Mouse (Mus musculus) liver, embryonic 11.5 days (tissue): ENCODE results near the gene Rasa3. TPM values are rescaled to one million over a fixed set of nuclear protein-coding genes. Genes with fewer than 3 reads are reported as not detected.

Source experiments
- ATAC-seq: fragments of 200-750 bp; cut with Nextera tagmentation; replicated peaks from 2 replicates; pipeline ENCODE4 v1.8.0; 2017; ENCODE audit warnings: moderate number of reproducible peaks, mild to moderate bottlenecking, moderate TSS enrichment, moderate library complexity; ENCODE audit not compliant: low FRiP score
- DNase-seq: peaks from one replicate; pipeline ENCODE4 v3.0.0-alpha.2; 2017; ENCODE audit warnings: low spot score
- H3K27ac ChIP-seq: fragments of 300-500 bp; sonication (generic); 2 replicates; pipeline ENCODE4 v1.5.1; 2014; ENCODE audit warnings: mild to moderate bottlenecking, low read depth, low read length, control low read depth
- H3K27me3 ChIP-seq: fragments of 300-500 bp; sonication (generic); replicated peaks from 2 replicates; pipeline ENCODE4 v1.6.1; 2014; ENCODE audit warnings: low read length, mixed read lengths; ENCODE audit not compliant: control insufficient read depth, insufficient read depth
- H3K36me3 ChIP-seq: fragments of 300-500 bp; sonication (generic); 2 replicates; pipeline ENCODE4 v1.6.1; 2014; ENCODE audit warnings: mild to moderate bottlenecking, low read length, moderate library complexity, mixed read lengths; ENCODE audit not compliant: control insufficient read depth, insufficient read depth
- H3K4me1 ChIP-seq: fragments of 300-500 bp; sonication (generic); replicated peaks from 2 replicates; pipeline ENCODE4 v1.6.1; 2014; ENCODE audit warnings: low read length, mixed read lengths; ENCODE audit not compliant: control insufficient read depth, insufficient read depth
- H3K4me2 ChIP-seq: fragments of 300-500 bp; sonication (generic); 2 replicates; pipeline ENCODE4 v1.6.1; 2014; ENCODE audit warnings: mild to moderate bottlenecking, control low read depth, moderate library complexity
- H3K4me3 ChIP-seq: fragments of 300-500 bp; sonication (generic); 2 replicates; pipeline ENCODE4 v1.5.1; 2014; ENCODE audit warnings: low read depth, low read length, control low read depth
- H3K9ac ChIP-seq: fragments of 300-500 bp; sonication (generic); 2 replicates; pipeline ENCODE4 v1.6.1; 2014; ENCODE audit warnings: low read depth, low read length, control low read depth
- H3K9me3 ChIP-seq: fragments of 300-500 bp; sonication (generic); 2 replicates; pipeline ENCODE4 v1.6.1; 2016; ENCODE audit warnings: low read length, inconsistent platforms, mixed read lengths; ENCODE audit not compliant: control insufficient read depth
- WGBS: fragments of 180-500 bp; shearing (Covaris S2); extraction: QIAGEN DNeasy Blood & Tissue Kit; methylation state at CpG from one replicate; pipeline ENCODE4 v1.1.7; 2014; 5-methylcytosine and 5-hydroxymethylcytosine counted together
- polyA plus RNA-seq: library from polyadenylated mRNA; unstranded; fragments of >200 nt; fragmentation: Nextera tagmentation; extraction: Ambion mirVana; gene quantifications from 2 replicates; pipeline ENCODE4 v1.2.1, GENCODE M21; 2014

Rasa3 gene
- polyA plus RNA-seq, 1 experiment from 2014 or later = 37.2 TPM

GRCm38 (mm10) chr8:13557526-13557925, 119.9 kb downstream of the Rasa3 start:
- H3K4me1 ChIP-seq = no peaks in the 10 kb centered on the region
- H3K4me3 ChIP-seq = no peak overlapping the region
- DNase-seq = no peak
- H3K9me3 ChIP-seq = no peaks in the 10 kb centered on the region
- H3K27me3 ChIP-seq = no peaks in the 10 kb centered on the region
- WGBS = 65% methylated on average over 2 of the region's 2 CpGs
- ATAC-seq = no peak
- no peaks in the 10 kb centered on the region for H3K36me3 ChIP-seq
- H3K4me2 ChIP-seq = no peak overlapping the region
- no peak overlapping the region for H3K27ac ChIP-seq
- no peak overlapping the region for H3K9ac ChIP-seq

GRCm38 (mm10) chr8:13551574-13551830, 125.9 kb downstream of the Rasa3 start:
- Histone ChIP-seq H3K36me3 (no peaks in the 10 kb centered on the region), H3K4me3 (no peak overlapping the region), H3K27ac (no peak overlapping the region), H3K4me2 (no peak overlapping the region), H3K4me1 (no peaks in the 10 kb centered on the region), H3K9ac (no peak overlapping the region), H3K27me3 (no peaks in the 10 kb centered on the region), H3K9me3 (no peaks in the 10 kb centered on the region)
- DNase-seq (no peak), ATAC-seq (no peak)
- 79% methylated on average over 6 of the region's 6 CpGs for WGBS

GRCm38 (mm10) chr8:13550718-13551573, 126.5 kb downstream of the Rasa3 start:
- H3K4me3 ChIP-seq = no peak overlapping the region
- ATAC-seq (peak; percentile 79), DNase-seq (peak; percentile 76)
- WGBS = 49% methylated on average over 9 of the region's 9 CpGs
- H3K36me3 ChIP-seq = no peaks in the 10 kb centered on the region
- no peak overlapping the region for H3K27ac ChIP-seq
- no peaks in the 10 kb centered on the region for H3K9me3 ChIP-seq
- H3K4me1 ChIP-seq = no peaks in the 10 kb centered on the region
- no peaks in the 10 kb centered on the region for H3K27me3 ChIP-seq
- no peak overlapping the region for H3K9ac ChIP-seq
- no peak overlapping the region for H3K4me2 ChIP-seq

- H3K9me3 ChIP-seq = no peaks in the 10 kb centered on the region
- no peak overlapping the region for H3K27ac ChIP-seq
- no peak for DNase-seq
- no peaks in the 10 kb centered on the region for H3K4me1 ChIP-seq
- H3K36me3 ChIP-seq = no peaks in the 10 kb centered on the region
- no peaks in the 10 kb centered on the region for H3K27me3 ChIP-seq
- H3K9ac ChIP-seq = no peak overlapping the region
- H3K4me2 ChIP-seq = no peak overlapping the region
- H3K4me3 ChIP-seq = no peak overlapping the region
- 50% methylated on average over 9 of the region's 9 CpGs for WGBS
- ATAC-seq = no peak
These were observed 128.6 kb downstream of the Rasa3 start for GRCm38 (mm10) chr8:13548831-13549230.

GRCm38 (mm10) chr8:13548235-13548634, 129.2 kb downstream of the Rasa3 start:
- no peaks in the 10 kb centered on the region for H3K4me1 ChIP-seq
- H3K36me3 ChIP-seq = no peaks in the 10 kb centered on the region
- no peaks in the 10 kb centered on the region for H3K9me3 ChIP-seq
- WGBS = 34% methylated on average over 4 of the region's 4 CpGs
- H3K9ac ChIP-seq = no peak overlapping the region
- H3K4me3 ChIP-seq = no peak overlapping the region
- H3K27me3 ChIP-seq = no peaks in the 10 kb centered on the region
- H3K4me2 ChIP-seq = no peak overlapping the region
- ATAC-seq (no peak), DNase-seq (no peak)
- H3K27ac ChIP-seq = no peak overlapping the region

GRCm38 (mm10) chr8:13546421-13546820, 131.0 kb downstream of the Rasa3 start:
- no peaks in the 10 kb centered on the region for H3K4me1 ChIP-seq
- 84% methylated on average over 4 of the region's 4 CpGs for WGBS
- H3K9me3 ChIP-seq = no peaks in the 10 kb centered on the region
- H3K27me3 ChIP-seq = no peaks in the 10 kb centered on the region
- H3K4me2 ChIP-seq = no peak overlapping the region
- H3K9ac ChIP-seq = no peak overlapping the region
- ATAC-seq (no peak), DNase-seq (no peak)
- H3K4me3 ChIP-seq = no peak overlapping the region
- H3K36me3 ChIP-seq = no peaks in the 10 kb centered on the region
- no peak overlapping the region for H3K27ac ChIP-seq

- no peaks in the 10 kb centered on the region for H3K4me1 ChIP-seq
- no peaks in the 10 kb centered on the region; the same call in 1 of the 2 replicates for H3K27me3 ChIP-seq
- no peak overlapping the region for H3K9ac ChIP-seq
- no peaks in the 10 kb centered on the region for H3K36me3 ChIP-seq
- no peak overlapping the region for H3K27ac ChIP-seq
- no peaks in the 10 kb centered on the region for H3K9me3 ChIP-seq
- WGBS = 71% methylated on average over 5 of the region's 5 CpGs
- DNase-seq (no peak), ATAC-seq (no peak)
- H3K4me2 ChIP-seq = no peak overlapping the region
- H3K4me3 ChIP-seq = no peak overlapping the region
These were observed 135.9 kb downstream of the Rasa3 start for GRCm38 (mm10) chr8:13541526-13541925.

- no peak overlapping the region for H3K4me3 ChIP-seq
- DNase-seq (no peak), ATAC-seq (no peak)
- H3K9ac ChIP-seq = no peak overlapping the region
- 82% methylated on average over 5 of the region's 5 CpGs for WGBS
- H3K27ac ChIP-seq = no peak overlapping the region
- no peak overlapping the region for H3K4me2 ChIP-seq
- H3K4me1 ChIP-seq = no peaks in the 10 kb centered on the region
- H3K9me3 ChIP-seq = no peaks in the 10 kb centered on the region
- H3K36me3 ChIP-seq = no peaks in the 10 kb centered on the region
- no peaks in the 10 kb centered on the region; the same call in 1 of the 2 replicates for H3K27me3 ChIP-seq
These were observed 137.3 kb downstream of the Rasa3 start for GRCm38 (mm10) chr8:13540122-13540521.

GRCm38 (mm10) chr8:13538821-13539220, 138.6 kb downstream of the Rasa3 start:
- H3K27me3 ChIP-seq = no peaks in the 10 kb centered on the region; the same call in 1 of the 2 replicates

More at GRCm38 (mm10) chr8:13538821-13539220, 138.6 kb downstream of the Rasa3 start:
- no peak overlapping the region for H3K9ac ChIP-seq
- ATAC-seq (no peak), DNase-seq (no peak)
- H3K36me3 ChIP-seq = no peaks in the 10 kb centered on the region
- H3K4me2 ChIP-seq = no peak overlapping the region
- 70% methylated on average over 6 of the region's 6 CpGs for WGBS
- no peak overlapping the region for H3K27ac ChIP-seq
- no peaks in the 10 kb centered on the region for H3K9me3 ChIP-seq
- H3K4me1 ChIP-seq = no peaks in the 10 kb centered on the region
- H3K4me3 ChIP-seq = no peak overlapping the region
